In genomic region chr1:170473460-170473859, GRCm38 (mm10) we compare ENCODE assay signal across 24 mouse cellular contexts.
"Had no signal": no experiment of that assay in that cellular context is flagged by ENCODE, and none has a peak within 500 bp of the region (broad histone marks: within the 10 kb centered on the region; RNA-seq: fewer than 3 reads in every experiment).

No protein-coding gene starts in this region.

- H3K9ac ChIP-seq: forebrain, postnatal 0 days; heart, embryonic 13.5 days; heart, embryonic 15.5 days; hindbrain, embryonic 13.5 days; hindbrain, embryonic 15.5 days; kidney, embryonic 15.5 days; limb, embryonic 12.5 days had no signal

- H3K9me3 ChIP-seq: heart, embryonic 13.5 days; heart, embryonic 15.5 days; hindbrain, embryonic 13.5 days; hindbrain, embryonic 15.5 days; kidney, embryonic 15.5 days; limb, embryonic 10.5 days; limb, embryonic 12.5 days had no signal

- ATAC-seq: forebrain, postnatal 0 days; hindbrain, postnatal 0 days; intestine, embryonic 16.5 days had no signal

- DNase-seq: forebrain, postnatal 0 days; gastrocnemius, postnatal 14 days; gastrocnemius, postnatal 36 days; heart, adult 11 months; heart, adult 2 months; heart, postnatal 14 days; heart, postnatal 36 days; kidney, adult 11 months; kidney, adult 2 months; kidney, adult 9 months; kidney, postnatal 14 days had no signal

- H3K4me2 ChIP-seq: heart, embryonic 11.5 days; heart, embryonic 13.5 days; heart, embryonic 15.5 days; hindbrain, embryonic 13.5 days; hindbrain, embryonic 15.5 days; kidney, embryonic 15.5 days; limb, embryonic 12.5 days had no signal

- H3K27me3 ChIP-seq: heart, embryonic 13.5 days; heart, embryonic 15.5 days; hindbrain, embryonic 13.5 days; hindbrain, embryonic 15.5 days; kidney, embryonic 15.5 days; limb, embryonic 12.5 days had no signal

- H3K27ac ChIP-seq: heart, adult 2 months; heart, embryonic 13.5 days; heart, embryonic 15.5 days; hindbrain, embryonic 13.5 days; hindbrain, embryonic 15.5 days; hindbrain, postnatal 0 days; kidney, embryonic 15.5 days; kidney, postnatal 0 days; layer of hippocampus, adult 2 months; left cerebral cortex, adult 2 months; limb, embryonic 10.5 days; limb, embryonic 12.5 days had no signal

- H3K36me3 ChIP-seq: heart, embryonic 13.5 days; heart, embryonic 15.5 days; hindbrain, embryonic 13.5 days; hindbrain, embryonic 15.5 days; kidney, embryonic 15.5 days; limb, embryonic 10.5 days; limb, embryonic 12.5 days had no signal

- H3K4me3 ChIP-seq: heart, adult 2 months; heart, embryonic 13.5 days; heart, embryonic 15.5 days; hindbrain, embryonic 13.5 days; hindbrain, embryonic 15.5 days; kidney, embryonic 15.5 days; layer of hippocampus, adult 2 months; left cerebral cortex, adult 2 months; limb, embryonic 10.5 days; limb, embryonic 12.5 days had no signal
